7 mouse cellular contexts compared by ENCODE assay signal in the genomic region with DNA sequence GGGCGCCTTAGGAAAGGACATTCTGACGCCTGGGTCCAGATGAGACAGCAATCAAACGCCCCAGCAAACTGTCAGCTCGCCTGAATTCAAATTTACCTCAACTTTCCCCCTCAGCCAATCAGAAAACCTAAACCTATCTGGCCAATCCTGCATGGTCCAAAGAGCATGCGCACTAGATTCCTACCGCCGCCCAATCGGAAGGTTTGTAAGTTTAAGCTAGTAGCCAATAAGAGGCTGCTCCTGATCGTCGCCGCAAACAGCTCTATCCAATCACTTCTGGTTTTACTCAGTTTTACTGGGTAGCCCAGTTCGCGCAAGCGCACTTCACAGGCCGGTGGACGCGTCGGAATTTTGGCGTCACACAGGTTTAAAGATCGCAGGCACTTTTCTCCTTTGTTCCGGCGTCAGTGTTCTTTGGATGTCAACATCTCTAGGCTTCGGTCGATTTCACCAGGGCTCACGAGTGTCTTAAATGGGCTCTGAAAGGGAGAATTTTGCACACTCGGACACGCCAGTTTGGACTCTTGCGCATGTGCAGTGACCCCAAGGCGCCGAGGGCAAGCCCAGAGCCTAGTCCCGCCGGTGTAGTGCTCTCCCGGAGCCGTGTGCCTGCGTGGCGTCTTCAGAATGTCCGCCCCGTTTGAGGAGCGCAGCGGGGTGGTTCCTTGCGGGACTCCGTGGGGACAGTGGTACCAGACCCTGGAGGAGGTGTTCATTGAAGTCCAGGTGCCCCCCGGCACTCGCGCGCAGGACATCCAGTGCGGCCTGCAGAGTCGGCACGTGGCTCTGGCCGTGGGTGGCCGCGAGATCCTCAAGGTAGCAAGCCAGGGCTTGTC. TPM values are rescaled to one million over a fixed set of nuclear protein-coding genes. Genes with fewer than 3 reads are reported as not detected.
DNase-seq lines count a peak whose midpoint lies in the region; ATAC-seq lines count a peak whose summit lies in the region.

A gene (minus strand): TSS at position 84 of the 836 bp plus-strand sequence.
A gene (plus strand): TSS at position 329 of the 836 bp plus-strand sequence.

- intact Hi-C loops in left cerebral cortex, postnatal 36 days (cut with DNase I) = loop anchor here (2.0 kb wide), 1 partner anchor 41 kb away; no protein-coding TSS in a partner anchor

- H3K4me2 ChIP-seq in intestine, embryonic 16.5 days (ENCODE audit: low read depth, low read length) = peak within 1 kb of the TSS; percentile 77
- peak within 1 kb of the TSS; percentile 72 for H3K4me2 ChIP-seq in midbrain, embryonic 11.5 days

- peak within 1 kb of the TSS; percentile 92 for H3K9ac ChIP-seq in intestine, embryonic 16.5 days (ENCODE audit: low read depth, low read length)
- peak within 1 kb of the TSS; percentile 97 for H3K9ac ChIP-seq in midbrain, embryonic 11.5 days (ENCODE audit: low read length)

- H3K4me3 ChIP-seq in intestine, embryonic 16.5 days (ENCODE audit: low read length) = peak within 1 kb of the TSS; percentile 88
- peak within 1 kb of the TSS; percentile 86 for H3K4me3 ChIP-seq in midbrain, embryonic 11.5 days (ENCODE audit: low read depth, low read length)

- DNase-seq in adrenal gland, adult 8-10 months = peak; percentile 92
- peak; percentile 90 for DNase-seq in embryo, embryonic 9.5 days (ENCODE audit: extremely low spot score)
- DNase-seq in gastrocnemius, postnatal 4 days (ENCODE audit: low spot score in 2 of 2) = peak; percentile 73 to 90
- DNase-seq in left cerebral cortex, postnatal 36 days (ENCODE audit: low spot score in 2 of 2) = peak; percentile 91 to 94
- DNase-seq in midbrain, embryonic 11.5 days (ENCODE audit: low spot score, missing footprints) = peak; percentile 99
- DNase-seq in skeletal muscle tissue, adult 2 months (ENCODE audit: low read depth, low spot score) = peak; percentile 99

- H3K4me1 ChIP-seq in intestine, embryonic 16.5 days (ENCODE audit: control insufficient read depth, insufficient read depth, low read length) = peaks cover 10% of the 10 kb centered on the region
- peaks cover 22% of the 10 kb centered on the region for H3K4me1 ChIP-seq in midbrain, embryonic 11.5 days (ENCODE audit: control insufficient read depth, insufficient read depth, low read length)

- no peaks in the 10 kb centered on the region for H3K27me3 ChIP-seq in intestine, embryonic 16.5 days (replicated peaks; ENCODE audit: control insufficient read depth, insufficient read depth, low read length)
- H3K27me3 ChIP-seq in midbrain, embryonic 11.5 days (ENCODE audit: control insufficient read depth, insufficient read depth, low read length) = no peaks in the 10 kb centered on the region

- peak within 1 kb of the TSS; percentile 80 for H3K27ac ChIP-seq in intestine, embryonic 16.5 days (ENCODE audit: low read length)
- H3K27ac ChIP-seq in midbrain, embryonic 11.5 days (ENCODE audit: low read depth, low read length) = peak within 1 kb of the TSS; percentile 76

- no peaks in the 10 kb centered on the region for H3K9me3 ChIP-seq in intestine, embryonic 16.5 days (ENCODE audit: control insufficient read depth, low read length)
- H3K9me3 ChIP-seq in midbrain, embryonic 11.5 days (ENCODE audit: control insufficient read depth, low read length) = no peaks in the 10 kb centered on the region

- WGBS in intestine, embryonic 16.5 days = under 1% methylated on average over 52 of the region's 52 CpGs
- under 1% methylated on average over 52 of the region's 52 CpGs for WGBS in midbrain, embryonic 11.5 days

- H3K36me3 ChIP-seq in intestine, embryonic 16.5 days (ENCODE audit: control insufficient read depth, insufficient read depth, low read length) = 0 out of 2 replicates have a peak, but pooled peaks cover 2% of the 10 kb centered on the region
- H3K36me3 ChIP-seq in midbrain, embryonic 11.5 days (ENCODE audit: control insufficient read depth, insufficient read depth, low read length) = peaks cover 8% of the 10 kb centered on the region; the same call in 1 of the 2 replicates

- ATAC-seq in intestine, embryonic 16.5 days = peak; percentile 99
- peak; percentile 99 for ATAC-seq in midbrain, embryonic 11.5 days (ENCODE audit: low FRiP score)

RNA-seq across cellular contexts. Expression of the first gene that starts in this region (rescaled TPM):
- total RNA-seq in adrenal gland, adult 8-10 months (2022) = 1 to 10 TPM in 1 of 4 experiments, under 1 TPM in 3; 0.51 to 1.0 (median 0.60) TPM
- 10 to 100 TPM in 1 of 2 experiments, 1 to 10 TPM in 1; 7.8 to 10.9 TPM for total RNA-seq in gastrocnemius, postnatal 4 days (2021)
- 34.1 and 37.6 TPM in 2 replicates for polyA plus RNA-seq in intestine, embryonic 16.5 days (2015; fragmentation: Nextera tagmentation; extraction: Ambion mirVana)
- under 1 TPM; 0.74 to 0.82 TPM for total RNA-seq in left cerebral cortex, postnatal 36 days (2021)
- polyA plus RNA-seq in midbrain, embryonic 11.5 days (2014; fragmentation: Nextera tagmentation; extraction: Ambion mirVana) = 66.1 and 67.2 TPM in 2 replicates

RNA-seq across cellular contexts. Expression of the second gene that starts in this region (rescaled TPM):
- 10 to 100 TPM; 26.4 to 31.4 (median 29.8) TPM for total RNA-seq in adrenal gland, adult 8-10 months (2022)
- total RNA-seq in gastrocnemius, postnatal 4 days (2021) = 10 to 100 TPM; 31.0 to 32.9 TPM
- 119 and 130 TPM in 2 replicates for polyA plus RNA-seq in intestine, embryonic 16.5 days (2015; fragmentation: Nextera tagmentation; extraction: Ambion mirVana)
- total RNA-seq in left cerebral cortex, postnatal 36 days (2021) = 10 to 100 TPM; 18.1 to 21.3 TPM
- polyA plus RNA-seq in midbrain, embryonic 11.5 days (2014; fragmentation: Nextera tagmentation; extraction: Ambion mirVana) = 196 and 215 TPM in 2 replicates

Comparison
In these comparisons a context has a peak if more than half of its experiments do, and no peak if none do; other contexts are left out.
1. Peak in every context shown above with its lines: DNase-seq, ATAC-seq, H3K4me3 ChIP-seq and H3K27ac ChIP-seq.
2. RNA of the first gene that starts in this region (total RNA-seq): 7.8 to 10.9 TPM in gastrocnemius, postnatal 4 days; 0.74 to 0.82 TPM in left cerebral cortex, postnatal 36 days and 0.51 to 1.0 TPM in adrenal gland, adult 8-10 months; every median in the first group is over 4 times any median in the second.